Mouse (Mus musculus): ENCODE data around the gene Abca13. TPM values are rescaled to one million over a fixed set of nuclear protein-coding genes. Genes with fewer than 3 reads are reported as not detected.

The Abca13 gene
- polyA plus RNA-seq, 1 experiment from 2014 or later = not detected

- no peaks in the 10 kb centered on the region for H3K9me3 ChIP-seq
- WGBS = 84% methylated on average over 1 of the region's 1 CpGs
- no peaks in the 10 kb centered on the region for H3K4me1 ChIP-seq (replicated peaks)
- no peak overlapping the region for H3K9ac ChIP-seq (replicated peaks)
- no peak overlapping the region for H3K4me2 ChIP-seq
- no peak overlapping the region for H3K27ac ChIP-seq
- no peaks in the 10 kb centered on the region for H3K36me3 ChIP-seq
- H3K27me3 ChIP-seq = no peaks in the 10 kb centered on the region
- no peak for ATAC-seq (ENCODE audit: insufficient number of reproducible peaks, insufficient read depth, low FRiP score, low TSS enrichment, low read depth)
- no peak overlapping the region for H3K4me3 ChIP-seq (replicated peaks)
Observed at GRCm38 (mm10) chr11:9533658-9534202, 342.0 kb downstream of the Abca13 start.

DNA sequence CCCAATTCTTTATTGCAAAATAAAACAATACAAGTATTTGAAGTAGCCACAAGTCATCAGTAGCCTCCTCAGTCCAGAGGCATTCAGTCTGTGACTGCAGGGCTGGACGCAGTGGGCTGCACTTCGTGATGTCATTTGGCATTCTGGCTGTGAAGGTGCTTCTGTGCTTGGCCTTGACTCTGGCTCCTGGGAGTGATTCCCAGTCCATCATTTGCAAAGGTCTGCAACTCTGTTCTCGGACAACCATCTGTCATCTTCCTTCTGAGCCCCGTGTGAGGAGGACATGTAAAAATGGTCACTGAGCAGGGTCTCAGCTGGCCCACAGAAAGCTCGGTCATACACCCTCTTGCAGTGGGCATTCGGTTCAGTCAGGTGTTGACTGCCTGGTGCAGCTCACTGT, 345.1 kb downstream of the Abca13 start:
- Histone ChIP-seq H3K27me3 (no peaks in the 10 kb centered on the region), H3K4me1 (replicated peaks) (no peaks in the 10 kb centered on the region), H3K27ac (no peak overlapping the region), H3K36me3 (no peaks in the 10 kb centered on the region), H3K9me3 (no peaks in the 10 kb centered on the region), H3K4me2 (no peak overlapping the region), H3K4me3 (replicated peaks) (no peak overlapping the region), H3K9ac (replicated peaks) (no peak overlapping the region)
- 39% methylated on average over 6 of the region's 6 CpGs for WGBS
- ATAC-seq (ENCODE audit: insufficient number of reproducible peaks, insufficient read depth, low FRiP score, low TSS enrichment, low read depth) = no peak

- H3K4me2 ChIP-seq = no peak overlapping the region
- WGBS = 66% methylated on average over 1 of the region's 1 CpGs
- no peak for ATAC-seq (ENCODE audit: insufficient number of reproducible peaks, insufficient read depth, low FRiP score, low TSS enrichment, low read depth)
Observed at GRCm38 (mm10) chr11:9538328-9538727, 346.6 kb downstream of the Abca13 start.

DNA sequence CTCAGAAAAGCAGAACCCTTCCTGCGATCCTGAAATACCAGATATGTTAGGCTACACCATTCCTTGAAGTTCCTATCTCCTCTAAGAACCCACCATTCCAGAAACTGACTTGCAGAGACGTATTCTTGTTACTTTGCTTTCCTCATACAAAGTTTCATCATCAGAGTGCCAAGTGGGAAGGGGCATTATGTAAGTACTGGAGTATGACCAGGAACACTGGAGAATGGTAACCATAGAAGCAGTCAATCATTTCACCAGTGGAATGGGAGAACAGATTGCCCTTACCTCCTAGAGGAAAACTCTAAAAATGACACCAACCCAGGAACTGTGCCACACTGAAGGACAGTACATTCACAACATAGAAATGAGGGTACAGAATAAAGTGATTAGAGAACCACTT, 368.3 kb downstream of the Abca13 start:
- Histone ChIP-seq H3K27me3 (no peaks in the 10 kb centered on the region), H3K4me3 (replicated peaks) (no peak overlapping the region), H3K4me1 (replicated peaks) (no peaks in the 10 kb centered on the region), H3K4me2 (no peak overlapping the region), H3K36me3 (no peaks in the 10 kb centered on the region), H3K27ac (no peak overlapping the region), H3K9me3 (no peaks in the 10 kb centered on the region), H3K9ac (replicated peaks) (no peak overlapping the region)
- ATAC-seq (ENCODE audit: insufficient number of reproducible peaks, insufficient read depth, low FRiP score, low TSS enrichment, low read depth) = no peak
- WGBS = 74% methylated on average over 2 of the region's 2 CpGs

More at GRCm38 (mm10) chr11:9538328-9538727, 346.6 kb downstream of the Abca13 start:
- Histone ChIP-seq H3K4me3 (replicated peaks) (no peak overlapping the region), H3K9ac (replicated peaks) (no peak overlapping the region), H3K27ac (no peak overlapping the region), H3K9me3 (no peaks in the 10 kb centered on the region), H3K4me1 (replicated peaks) (no peaks in the 10 kb centered on the region), H3K27me3 (no peaks in the 10 kb centered on the region), H3K36me3 (no peaks in the 10 kb centered on the region)

DNA sequence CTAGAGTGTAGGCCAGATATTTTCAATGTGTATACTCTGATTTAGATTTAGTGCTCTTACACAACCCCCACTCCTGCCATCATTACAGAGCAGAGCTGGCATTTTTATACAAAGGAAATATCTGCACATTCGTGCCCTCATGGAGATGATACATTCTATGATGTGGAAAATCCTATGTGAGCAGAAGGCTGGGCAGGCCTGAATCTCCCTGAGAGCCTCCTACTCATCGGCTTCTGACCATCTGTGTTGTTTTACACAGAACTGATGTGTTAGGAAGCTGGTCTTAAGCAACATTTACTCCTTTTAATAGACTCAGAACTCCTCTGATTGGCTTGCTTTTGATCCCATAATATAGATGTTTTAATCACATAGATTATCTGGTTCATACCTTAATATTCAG, 376.6 kb downstream of the Abca13 start:
- no peak overlapping the region for H3K4me3 ChIP-seq (replicated peaks)
- WGBS = 85% methylated on average over 2 of the region's 2 CpGs
- no peaks in the 10 kb centered on the region for H3K9me3 ChIP-seq
- no peaks in the 10 kb centered on the region for H3K4me1 ChIP-seq (replicated peaks)
- H3K9ac ChIP-seq (replicated peaks) = no peak overlapping the region
- no peak overlapping the region for H3K27ac ChIP-seq
- no peak for ATAC-seq (ENCODE audit: insufficient number of reproducible peaks, insufficient read depth, low FRiP score, low TSS enrichment, low read depth)
- no peaks in the 10 kb centered on the region for H3K36me3 ChIP-seq
- no peaks in the 10 kb centered on the region for H3K27me3 ChIP-seq
- H3K4me2 ChIP-seq = no peak overlapping the region

GRCm38 (mm10) chr11:9570319-9570718, 378.6 kb downstream of the Abca13 start:
- Histone ChIP-seq H3K9ac (replicated peaks) (no peak overlapping the region), H3K36me3 (no peaks in the 10 kb centered on the region), H3K9me3 (no peaks in the 10 kb centered on the region), H3K4me1 (replicated peaks) (no peaks in the 10 kb centered on the region), H3K4me2 (no peak overlapping the region), H3K4me3 (replicated peaks) (no peak overlapping the region), H3K27ac (no peak overlapping the region), H3K27me3 (no peaks in the 10 kb centered on the region)
- 71% methylated on average over 6 of the region's 6 CpGs for WGBS
- no peak for ATAC-seq (ENCODE audit: insufficient number of reproducible peaks, insufficient read depth, low FRiP score, low TSS enrichment, low read depth)

GRCm38 (mm10) chr11:9574894-9575293, 383.2 kb downstream of the Abca13 start:
- no peak overlapping the region for H3K27ac ChIP-seq
- H3K4me3 ChIP-seq (replicated peaks) = no peak overlapping the region
- no peaks in the 10 kb centered on the region for H3K36me3 ChIP-seq
- H3K9ac ChIP-seq (replicated peaks) = no peak overlapping the region
- ATAC-seq (ENCODE audit: insufficient number of reproducible peaks, insufficient read depth, low FRiP score, low TSS enrichment, low read depth) = no peak
- no peak overlapping the region for H3K4me2 ChIP-seq
- no peaks in the 10 kb centered on the region for H3K9me3 ChIP-seq
- no peaks in the 10 kb centered on the region for H3K27me3 ChIP-seq
- 87% methylated on average over 4 of the region's 4 CpGs for WGBS
- H3K4me1 ChIP-seq (replicated peaks) = no peaks in the 10 kb centered on the region

GRCm38 (mm10) chr11:9591757-9592316, 400.1 kb downstream of the Abca13 start:
- Histone ChIP-seq H3K4me1 (replicated peaks) (no peaks in the 10 kb centered on the region), H3K36me3 (no peaks in the 10 kb centered on the region), H3K27ac (no peak overlapping the region), H3K4me3 (replicated peaks) (no peak overlapping the region), H3K9ac (replicated peaks) (no peak overlapping the region), H3K9me3 (no peaks in the 10 kb centered on the region), H3K27me3 (no peaks in the 10 kb centered on the region), H3K4me2 (no peak overlapping the region)
- WGBS = 82% methylated on average over 1 of the region's 1 CpGs
- ATAC-seq (ENCODE audit: insufficient number of reproducible peaks, insufficient read depth, low FRiP score, low TSS enrichment, low read depth) = no peak

DNA sequence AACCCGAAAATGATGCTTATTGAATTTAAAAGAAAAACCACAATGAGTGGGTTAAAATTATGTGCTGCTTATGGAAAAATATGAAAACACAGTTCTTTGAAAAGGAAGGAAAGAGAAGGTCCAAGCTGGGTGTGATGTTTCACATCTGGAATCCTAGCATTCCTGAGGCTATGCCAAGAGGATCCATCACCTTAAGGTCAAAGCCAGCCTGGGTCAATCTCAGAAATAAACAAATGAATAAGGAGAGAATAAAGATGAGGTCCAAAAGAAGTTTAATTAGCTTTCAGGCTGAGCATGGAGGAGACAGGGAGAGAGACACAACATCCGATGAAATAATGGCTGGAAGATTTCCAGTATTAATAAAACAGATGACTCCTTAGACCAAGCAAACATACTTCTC, 405.6 kb downstream of the Abca13 start:
- Histone ChIP-seq H3K4me1 (replicated peaks) (no peaks in the 10 kb centered on the region), H3K4me2 (no peak overlapping the region), H3K4me3 (replicated peaks) (no peak overlapping the region), H3K36me3 (no peaks in the 10 kb centered on the region), H3K9ac (replicated peaks) (no peak overlapping the region), H3K9me3 (no peaks in the 10 kb centered on the region), H3K27me3 (no peaks in the 10 kb centered on the region), H3K27ac (no peak overlapping the region)
- ATAC-seq (ENCODE audit: insufficient number of reproducible peaks, insufficient read depth, low FRiP score, low TSS enrichment, low read depth) = no peak
- WGBS = 81% methylated on average over 2 of the region's 2 CpGs

- no peak overlapping the region for H3K4me2 ChIP-seq
- no peak overlapping the region for H3K4me3 ChIP-seq (replicated peaks)
- H3K9ac ChIP-seq (replicated peaks) = no peak overlapping the region
- ATAC-seq (ENCODE audit: insufficient number of reproducible peaks, insufficient read depth, low FRiP score, low TSS enrichment, low read depth) = no peak
- no peaks in the 10 kb centered on the region for H3K9me3 ChIP-seq
- 87% methylated on average over 3 of the region's 3 CpGs for WGBS
- no peaks in the 10 kb centered on the region for H3K4me1 ChIP-seq (replicated peaks)
- H3K36me3 ChIP-seq = no peaks in the 10 kb centered on the region
- H3K27me3 ChIP-seq = no peaks in the 10 kb centered on the region
- H3K27ac ChIP-seq = no peak overlapping the region
Observed at GRCm38 (mm10) chr11:9601096-9601495, 409.4 kb downstream of the Abca13 start.

DNA sequence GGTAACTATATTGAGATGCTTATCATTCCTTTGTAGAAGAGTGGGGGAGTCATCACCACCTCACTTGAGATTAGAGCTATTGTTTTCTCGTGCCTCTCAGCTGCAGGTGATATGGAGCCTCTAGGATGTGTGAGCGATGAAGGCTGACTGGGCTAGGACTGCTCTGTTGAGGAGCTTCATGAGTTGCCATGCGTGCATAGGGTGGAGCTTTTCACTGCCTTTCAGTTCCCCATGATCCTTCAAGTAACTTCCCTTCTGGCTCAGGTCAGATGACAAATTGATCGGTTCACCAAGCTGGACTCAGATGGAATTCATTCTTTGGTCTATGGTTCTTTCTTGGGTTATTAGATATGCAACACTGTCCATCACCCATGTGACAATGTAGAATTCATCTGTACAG, 410.4 kb downstream of the Abca13 start:
- Histone ChIP-seq H3K27me3 (no peaks in the 10 kb centered on the region), H3K27ac (no peak overlapping the region), H3K4me1 (replicated peaks) (no peaks in the 10 kb centered on the region), H3K9ac (replicated peaks) (no peak overlapping the region), H3K9me3 (no peaks in the 10 kb centered on the region), H3K36me3 (no peaks in the 10 kb centered on the region), H3K4me2 (no peak overlapping the region), H3K4me3 (replicated peaks) (no peak overlapping the region)
- WGBS = 88% methylated on average over 4 of the region's 4 CpGs
- ATAC-seq (ENCODE audit: insufficient number of reproducible peaks, insufficient read depth, low FRiP score, low TSS enrichment, low read depth) = no peak

DNA sequence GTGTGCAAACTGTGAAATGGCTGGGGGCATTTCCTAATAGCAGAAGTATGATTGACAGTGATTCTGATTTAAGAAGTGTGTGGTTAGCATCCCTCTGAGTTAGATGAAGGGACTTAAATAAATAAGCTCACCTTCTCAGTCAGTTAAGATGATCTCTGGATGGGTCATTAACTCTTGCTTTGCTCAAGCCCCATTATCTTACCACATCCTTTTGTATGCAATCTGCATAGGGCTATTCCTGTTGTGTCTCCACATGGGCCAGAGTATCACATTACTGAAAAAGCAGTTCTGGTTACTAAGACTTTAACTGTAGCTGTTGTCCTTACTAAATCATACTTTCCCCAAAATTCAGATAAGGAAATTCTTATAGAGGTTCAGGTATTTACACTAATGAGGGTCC, 416.5 kb downstream of the Abca13 start:
- Histone ChIP-seq H3K4me2 (no peak overlapping the region), H3K9ac (replicated peaks) (no peak overlapping the region), H3K4me1 (replicated peaks) (no peaks in the 10 kb centered on the region), H3K9me3 (no peaks in the 10 kb centered on the region), H3K36me3 (no peaks in the 10 kb centered on the region), H3K27me3 (no peaks in the 10 kb centered on the region), H3K4me3 (replicated peaks) (no peak overlapping the region), H3K27ac (no peak overlapping the region)
- ATAC-seq (ENCODE audit: insufficient number of reproducible peaks, insufficient read depth, low FRiP score, low TSS enrichment, low read depth) = no peak

All from limb, embryonic 12.5 days (tissue).